Mouse (Mus musculus): ENCODE data around the gene Sash1. TPM values are rescaled to one million over a fixed set of nuclear protein-coding genes. Genes with fewer than 3 reads are reported as not detected.

Gene Sash1
- polyA plus RNA-seq, 1 experiment = 4.8 TPM

DNA sequence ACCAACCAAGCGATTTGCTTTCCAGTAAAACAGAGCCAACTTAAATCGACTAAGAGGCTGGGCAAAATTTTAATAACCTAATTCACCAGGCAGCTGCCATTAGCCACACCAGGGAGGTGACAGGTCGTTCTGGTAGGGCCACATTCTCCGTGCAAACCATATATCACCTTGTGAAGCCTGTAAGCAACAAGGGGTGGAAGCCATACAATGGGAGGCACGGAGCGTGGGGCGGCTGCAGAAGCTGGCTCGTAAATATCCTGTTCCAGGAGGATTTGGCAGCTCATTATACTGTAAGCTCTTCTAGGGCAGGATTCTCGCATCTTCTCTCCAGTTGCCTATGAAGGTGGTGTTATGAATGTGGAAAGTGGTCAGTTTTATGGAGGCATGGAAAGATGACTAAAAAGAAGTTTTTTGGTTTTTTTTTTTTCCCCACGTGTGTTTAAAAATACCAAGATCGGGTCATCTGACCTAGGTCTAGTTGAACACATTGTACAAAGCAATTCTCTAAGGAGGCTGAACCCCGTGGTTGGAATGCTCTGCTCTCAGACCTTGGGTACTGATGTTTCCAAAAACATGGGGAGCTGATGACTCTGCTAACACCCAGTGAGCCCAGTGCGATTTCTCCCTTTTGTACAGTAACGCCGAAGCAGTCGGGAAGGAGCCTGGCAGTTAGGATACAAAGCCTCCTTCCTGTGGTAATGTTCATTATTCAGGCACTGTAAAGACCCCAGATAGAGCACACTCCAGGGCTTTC, 24.5 kb upstream of the Sash1 start:
- Histone ChIP-seq H3K4me1 (replicated peaks; ENCODE audit: control insufficient read depth, insufficient read depth, low read length) (no peaks in the 10 kb centered on the region), H3K27me3 (ENCODE audit: control insufficient read depth, insufficient read depth, low read length) (no peaks in the 10 kb centered on the region), H3K36me3 (ENCODE audit: control insufficient read depth, insufficient read depth, low read length) (no peaks in the 10 kb centered on the region), H3K4me3 (ENCODE audit: control insufficient read depth, insufficient read depth, low read length) (no peak overlapping the region), H3K27ac (ENCODE audit: control insufficient read depth, insufficient read depth, low read length) (no peak overlapping the region)
- no peak for DNase-seq
- WGBS = 95% methylated on average over 16 of the region's 16 CpGs
- TF ChIP-seq POLR2A (IDR thresholded peaks at IDR 0.05; ENCODE audit: control insufficient read depth, extremely low read depth, insufficient read depth, low read length, poor library complexity) (no peak), CTCF (IDR thresholded peaks at IDR 0.05; ENCODE audit: borderline replicate concordance, control insufficient read depth, extremely low read depth, insufficient read depth, low read length, poor library complexity) (no peak)

DNA sequence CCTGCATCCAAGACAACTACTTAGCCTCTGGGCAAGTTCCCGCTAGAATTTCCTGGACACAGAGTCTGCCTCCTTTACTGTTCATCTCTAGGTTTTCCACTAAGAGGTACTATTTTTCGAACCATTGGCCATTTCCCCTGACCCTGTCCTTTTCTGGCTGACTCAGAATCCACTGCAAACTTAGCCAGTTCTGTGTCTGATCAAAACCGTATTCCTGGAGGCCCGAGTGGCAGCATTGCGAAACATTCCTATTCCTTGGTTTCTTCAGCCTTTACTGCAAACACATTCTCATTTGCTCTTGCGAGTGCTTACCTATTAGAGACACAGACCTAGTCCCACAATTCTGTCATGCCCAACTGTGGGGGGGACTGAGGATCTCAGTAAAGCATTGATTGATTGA, 17.2 kb upstream of the Sash1 start:
- no peak overlapping the region for H3K27ac ChIP-seq (ENCODE audit: control insufficient read depth, insufficient read depth, low read length)
- H3K36me3 ChIP-seq (ENCODE audit: control insufficient read depth, insufficient read depth, low read length) = no peaks in the 10 kb centered on the region
- H3K4me3 ChIP-seq (ENCODE audit: control insufficient read depth, insufficient read depth, low read length) = no peak overlapping the region
- no peak for TF ChIP-seq CTCF (IDR thresholded peaks at IDR 0.05; ENCODE audit: borderline replicate concordance, control insufficient read depth, extremely low read depth, insufficient read depth, low read length, poor library complexity)
- H3K4me1 ChIP-seq (replicated peaks; ENCODE audit: control insufficient read depth, insufficient read depth, low read length) = no peaks in the 10 kb centered on the region
- no peak for DNase-seq
- no peaks in the 10 kb centered on the region for H3K27me3 ChIP-seq (ENCODE audit: control insufficient read depth, insufficient read depth, low read length)
- 94% methylated on average over 6 of the region's 6 CpGs for WGBS

DNA sequence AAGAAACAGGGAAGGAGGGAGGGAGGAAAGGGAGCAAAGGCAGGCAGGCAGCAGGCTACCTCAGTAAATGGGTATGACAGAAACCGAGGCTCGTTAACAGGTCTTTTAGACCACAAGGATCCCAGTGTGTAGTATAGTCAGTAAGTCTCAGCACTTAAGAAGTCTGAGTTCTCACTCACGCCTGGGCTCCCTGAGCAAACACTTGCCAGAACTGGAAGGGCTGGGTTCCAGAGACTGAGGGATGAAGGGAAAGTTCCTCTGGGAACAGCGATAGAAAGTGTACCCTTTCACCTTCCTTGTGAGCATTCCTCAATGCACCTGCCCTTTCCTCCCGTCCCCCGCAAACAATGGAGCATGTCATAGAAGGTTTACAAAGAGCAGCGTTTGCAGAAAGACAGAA, 16.5 kb upstream of the Sash1 start:
- Histone ChIP-seq H3K27ac (ENCODE audit: control insufficient read depth, insufficient read depth, low read length) (no peak overlapping the region), H3K36me3 (ENCODE audit: control insufficient read depth, insufficient read depth, low read length) (no peaks in the 10 kb centered on the region), H3K4me1 (replicated peaks; ENCODE audit: control insufficient read depth, insufficient read depth, low read length) (no peaks in the 10 kb centered on the region), H3K4me3 (ENCODE audit: control insufficient read depth, insufficient read depth, low read length) (no peak overlapping the region), H3K27me3 (ENCODE audit: control insufficient read depth, insufficient read depth, low read length) (no peaks in the 10 kb centered on the region)
- TF ChIP-seq CTCF (IDR thresholded peaks at IDR 0.05; ENCODE audit: borderline replicate concordance, control insufficient read depth, extremely low read depth, insufficient read depth, low read length, poor library complexity) (no peak), POLR2A (IDR thresholded peaks at IDR 0.05; ENCODE audit: control insufficient read depth, extremely low read depth, insufficient read depth, low read length, poor library complexity) (no peak)
- no peak for DNase-seq
- 92% methylated on average over 7 of the region's 7 CpGs for WGBS

DNA sequence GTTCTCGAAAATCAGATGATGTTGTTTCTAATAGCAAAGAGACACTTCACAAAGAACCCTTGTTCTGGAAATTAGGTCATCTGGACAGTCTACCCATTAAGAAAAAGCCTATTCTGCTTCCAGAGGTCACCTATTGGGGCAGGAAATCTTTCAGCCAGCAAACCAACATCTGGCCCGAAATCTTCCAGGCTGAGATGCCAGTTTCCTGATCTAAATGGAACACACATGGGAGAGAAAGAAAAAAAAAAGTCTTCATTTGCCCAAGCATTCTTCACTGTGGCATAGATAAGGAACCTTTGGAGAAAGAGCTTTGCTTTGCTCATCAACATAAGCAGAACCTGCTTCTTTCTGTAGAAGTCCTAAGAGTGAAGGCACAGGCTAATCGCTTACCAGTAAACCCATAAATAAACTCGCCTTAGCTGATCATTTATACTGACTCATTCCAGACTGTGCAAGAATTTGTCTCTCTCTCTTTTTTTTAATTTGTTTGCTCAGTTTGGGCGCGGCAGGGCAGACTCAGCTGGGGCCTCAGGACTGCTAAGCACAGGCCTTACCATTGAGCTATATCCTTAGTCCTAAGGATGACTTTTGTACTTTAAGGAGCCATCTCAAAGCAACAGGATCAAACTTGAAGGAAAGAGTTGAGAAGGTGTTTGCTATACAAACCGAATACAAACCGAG, 13.1 kb upstream of the Sash1 start:
- TF ChIP-seq CTCF (IDR thresholded peaks at IDR 0.05; ENCODE audit: borderline replicate concordance, control insufficient read depth, extremely low read depth, insufficient read depth, low read length, poor library complexity) = no peak
- TF ChIP-seq POLR2A (IDR thresholded peaks at IDR 0.05; ENCODE audit: control insufficient read depth, extremely low read depth, insufficient read depth, low read length, poor library complexity) = no peak
- 89% methylated on average over 8 of the region's 8 CpGs for WGBS
- no peaks in the 10 kb centered on the region for H3K27me3 ChIP-seq (ENCODE audit: control insufficient read depth, insufficient read depth, low read length)
- no peak overlapping the region for H3K4me3 ChIP-seq (ENCODE audit: control insufficient read depth, insufficient read depth, low read length)
- H3K27ac ChIP-seq (ENCODE audit: control insufficient read depth, insufficient read depth, low read length) = no peak overlapping the region
- no peaks in the 10 kb centered on the region for H3K36me3 ChIP-seq (ENCODE audit: control insufficient read depth, insufficient read depth, low read length)
- DNase-seq = no peak
- no peaks in the 10 kb centered on the region for H3K4me1 ChIP-seq (replicated peaks; ENCODE audit: control insufficient read depth, insufficient read depth, low read length)

DNA sequence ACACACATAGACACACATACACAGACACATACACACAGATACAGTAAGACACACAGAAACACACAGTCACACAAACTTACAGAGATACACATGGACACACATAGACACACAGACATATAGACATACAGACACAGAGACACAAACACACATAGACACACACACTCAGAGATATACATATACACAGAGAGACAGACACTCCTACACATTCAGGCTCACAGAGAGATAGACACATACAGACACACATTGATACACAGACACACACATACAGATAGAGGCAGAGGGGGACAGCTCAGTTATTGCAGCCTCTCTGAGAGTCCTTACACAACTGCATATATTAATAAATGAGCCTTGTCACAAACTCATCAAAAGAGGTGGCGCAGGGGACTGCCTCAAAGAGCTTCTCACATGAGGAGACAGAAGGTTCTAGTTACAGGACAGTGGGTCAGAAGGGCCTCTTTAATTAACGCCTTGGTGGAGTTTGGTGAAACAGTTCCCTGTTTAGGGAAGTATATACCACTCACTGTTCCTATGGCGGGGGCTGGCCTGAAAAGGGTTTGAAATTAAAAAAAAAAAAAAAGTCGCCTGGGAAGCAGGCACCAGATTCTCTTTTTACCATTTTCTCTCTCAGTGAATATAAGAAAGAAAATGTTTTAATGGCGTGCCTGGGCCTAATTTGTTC, 12.4 kb upstream of the Sash1 start:
- Histone ChIP-seq H3K36me3 (ENCODE audit: control insufficient read depth, insufficient read depth, low read length) (no peaks in the 10 kb centered on the region), H3K4me1 (replicated peaks; ENCODE audit: control insufficient read depth, insufficient read depth, low read length) (no peaks in the 10 kb centered on the region), H3K4me3 (ENCODE audit: control insufficient read depth, insufficient read depth, low read length) (no peak overlapping the region), H3K27ac (ENCODE audit: control insufficient read depth, insufficient read depth, low read length) (no peak overlapping the region), H3K27me3 (ENCODE audit: control insufficient read depth, insufficient read depth, low read length) (no peaks in the 10 kb centered on the region)
- TF ChIP-seq POLR2A (IDR thresholded peaks at IDR 0.05; ENCODE audit: control insufficient read depth, extremely low read depth, insufficient read depth, low read length, poor library complexity) = no peak
- no peak for TF ChIP-seq CTCF (IDR thresholded peaks at IDR 0.05; ENCODE audit: borderline replicate concordance, control insufficient read depth, extremely low read depth, insufficient read depth, low read length, poor library complexity)
- 80% methylated on average over 5 of the region's 5 CpGs for WGBS
- no peak for DNase-seq

DNA sequence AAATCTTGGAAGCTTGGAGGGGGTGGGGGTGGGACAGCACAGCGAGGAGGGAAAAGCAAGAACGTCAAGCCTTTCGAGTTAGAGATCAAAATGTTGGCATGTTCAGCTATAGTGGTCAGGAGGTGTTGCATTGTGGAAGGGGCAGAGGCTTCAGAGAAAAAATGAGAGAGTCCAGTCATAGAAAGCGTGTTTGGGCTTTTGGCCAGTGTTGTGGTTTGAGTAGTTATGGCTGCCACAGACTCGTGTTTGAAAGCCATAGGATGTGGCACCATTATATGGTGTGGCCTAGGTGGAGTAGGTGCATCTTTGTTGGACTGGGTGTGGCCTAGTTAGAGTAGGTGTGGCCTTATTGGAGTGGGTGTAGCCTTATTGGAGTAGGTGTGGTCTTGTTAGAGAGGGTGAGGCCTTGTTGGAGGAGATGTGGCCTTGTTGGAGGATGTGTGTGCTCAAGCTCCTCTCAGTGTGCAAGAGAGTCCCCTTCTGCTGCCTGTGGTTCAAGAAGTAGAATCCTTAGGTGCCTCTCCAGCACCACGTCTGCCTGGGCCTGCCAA, 9.2 kb upstream of the Sash1 start:
- TF ChIP-seq CTCF (IDR thresholded peaks at IDR 0.05; ENCODE audit: borderline replicate concordance, control insufficient read depth, extremely low read depth, insufficient read depth, low read length, poor library complexity) (no peak), POLR2A (IDR thresholded peaks at IDR 0.05; ENCODE audit: control insufficient read depth, extremely low read depth, insufficient read depth, low read length, poor library complexity) (no peak)
- H3K36me3 ChIP-seq (ENCODE audit: control insufficient read depth, insufficient read depth, low read length) = no peaks in the 10 kb centered on the region
- 85% methylated on average over 6 of the region's 6 CpGs for WGBS

More for the DNA sequence above, 9.2 kb upstream of the Sash1 start:
- Histone ChIP-seq H3K27me3 (ENCODE audit: control insufficient read depth, insufficient read depth, low read length) (no peaks in the 10 kb centered on the region), H3K4me1 (replicated peaks; ENCODE audit: control insufficient read depth, insufficient read depth, low read length) (no peaks in the 10 kb centered on the region), H3K4me3 (ENCODE audit: control insufficient read depth, insufficient read depth, low read length) (no peak overlapping the region), H3K27ac (ENCODE audit: control insufficient read depth, insufficient read depth, low read length) (no peak overlapping the region)
- no peak for DNase-seq
